Mouse (Mus musculus) limb, embryonic 10.5 days (tissue): ENCODE data around the gene Bcl7c. TPM values are rescaled to one million over a fixed set of nuclear protein-coding genes. Genes with fewer than 3 reads are reported as not detected.
"Not testable (repeated sequence)": the region's sequence is repeated elsewhere in the genome, so short reads cannot be mapped to it uniquely, and the experiment has no call there.

Source experiments
- DNase-seq: peaks from one replicate; pipeline ENCODE4 v3.0.0-alpha.2; 2017; ENCODE audit warnings: low spot score
- H3K27ac ChIP-seq: fragments of 300-500 bp; sonication (generic); 2 replicates; pipeline ENCODE4 v1.5.1; 2016; ENCODE audit warnings: mild to moderate bottlenecking
- H3K27me3 ChIP-seq: fragments of 300-500 bp; sonication (generic); 2 replicates; pipeline ENCODE4 v1.6.1; 2016; ENCODE audit warnings: low read depth, mild to moderate bottlenecking; ENCODE audit not compliant: poor library complexity, severe bottlenecking
- H3K36me3 ChIP-seq: fragments of 300-500 bp; sonication (generic); 2 replicates; pipeline ENCODE4 v1.6.1; 2016; ENCODE audit warnings: mild to moderate bottlenecking, moderate library complexity
- H3K4me1 ChIP-seq: fragments of 300-500 bp; sonication (generic); 2 replicates; pipeline ENCODE4 v1.6.1; 2016
- H3K4me3 ChIP-seq: fragments of 300-500 bp; sonication (generic); 2 replicates; pipeline ENCODE4 v1.5.1; 2016; ENCODE audit warnings: mild to moderate bottlenecking, moderate library complexity
- H3K9me3 ChIP-seq: fragments of 300-500 bp; sonication (generic); replicated peaks from 2 replicates; pipeline ENCODE4 v1.6.1; 2016; ENCODE audit warnings: mild to moderate bottlenecking
- WGBS: fragments of 180-500 bp; shearing (Covaris S2); methylation state at CpG from one replicate; pipeline ENCODE4 v1.1.7; 2016; 5-methylcytosine and 5-hydroxymethylcytosine counted together
- polyA plus RNA-seq: library from polyadenylated mRNA; unstranded; fragments of >200 nt; fragmentation: Nextera tagmentation; extraction: Ambion mirVana; gene quantifications from 2 replicates; pipeline ENCODE4 v1.2.1, GENCODE M21; 2016

Gene Bcl7c
- polyA plus RNA-seq, 1 experiment from 2014 or later, result 77.9 TPM

- WGBS, result under 1% methylated on average over 26 of the region's 26 CpGs
- H3K36me3 ChIP-seq, result peaks cover 23% of the 10 kb centered on the region
- H3K9me3 ChIP-seq, result no peaks in the 10 kb centered on the region
- no peaks in the 10 kb centered on the region for H3K27me3 ChIP-seq
- H3K4me3 ChIP-seq, result peak within 1 kb of the TSS; percentile 95
- H3K27ac ChIP-seq, result peak within 1 kb of the TSS; percentile 97
- H3K4me1 ChIP-seq, result peaks cover 30% of the 10 kb centered on the region
- peak; percentile 78 for DNase-seq
Measured at GRCm38 (mm10) chr7:127744366-127745045, 35.8 kb upstream of the Bcl7c start, which contains the start of gene Fbxl19. Fbxl19 (plus strand) TSS chr7:127744543.

- not testable (repeated sequence) for H3K27me3 ChIP-seq, H3K27ac ChIP-seq, H3K4me3 ChIP-seq, H3K36me3 ChIP-seq, H3K4me1 ChIP-seq, H3K9me3 ChIP-seq, DNase-seq
- 100% methylated on average over 1 of the region's 5 CpGs for WGBS
Measured at GRCm38 (mm10) chr7:127732066-127732465, 23.3 kb upstream of the Bcl7c start, which contains the start of gene Ctf2. Ctf2 (minus strand) TSS chr7:127732166.

GRCm38 (mm10) chr7:127730170-127730569, 21.4 kb upstream of the Bcl7c start:
- Histone ChIP-seq H3K9me3 (no peaks in the 10 kb centered on the region), H3K36me3 (no peaks in the 10 kb centered on the region), H3K27me3 (no peaks in the 10 kb centered on the region), H3K4me3 (no peak overlapping the region), H3K4me1 (no peaks in the 10 kb centered on the region), H3K27ac (no peak overlapping the region)
- DNase-seq, result no peak
- 84% methylated on average over 4 of the region's 4 CpGs for WGBS

- H3K9me3 ChIP-seq, result no peaks in the 10 kb centered on the region
- H3K27ac ChIP-seq, result no peak overlapping the region
- no peak overlapping the region for H3K4me3 ChIP-seq
- DNase-seq, result no peak
- no peaks in the 10 kb centered on the region for H3K27me3 ChIP-seq
- no peaks in the 10 kb centered on the region for H3K4me1 ChIP-seq
- WGBS, result 83% methylated on average over 7 of the region's 7 CpGs
- H3K36me3 ChIP-seq, result no peaks in the 10 kb centered on the region
Measured at GRCm38 (mm10) chr7:127727898-127728297, 19.2 kb upstream of the Bcl7c start.

GRCm38 (mm10) chr7:127725924-127726323, 17.2 kb upstream of the Bcl7c start:
- DNase-seq, result no peak
- no peak overlapping the region for H3K27ac ChIP-seq
- H3K27me3 ChIP-seq, result no peaks in the 10 kb centered on the region
- H3K36me3 ChIP-seq, result no peaks in the 10 kb centered on the region
- 63% methylated on average over 6 of the region's 6 CpGs for WGBS
- no peaks in the 10 kb centered on the region for H3K9me3 ChIP-seq
- H3K4me3 ChIP-seq, result no peak overlapping the region
- H3K4me1 ChIP-seq, result no peaks in the 10 kb centered on the region

- no peak overlapping the region for H3K4me3 ChIP-seq
- DNase-seq, result no peak
- H3K36me3 ChIP-seq, result no peaks in the 10 kb centered on the region
- WGBS, result 47% methylated on average over 2 of the region's 2 CpGs
- H3K9me3 ChIP-seq, result no peaks in the 10 kb centered on the region
- H3K27me3 ChIP-seq, result no peaks in the 10 kb centered on the region
- no peak overlapping the region for H3K27ac ChIP-seq
- H3K4me1 ChIP-seq, result no peaks in the 10 kb centered on the region
Measured at GRCm38 (mm10) chr7:127725490-127725889, 16.8 kb upstream of the Bcl7c start.

GRCm38 (mm10) chr7:127719258-127719657, 10.5 kb upstream of the Bcl7c start:
- no peak for DNase-seq
- Histone ChIP-seq H3K27me3 (no peaks in the 10 kb centered on the region), H3K36me3 (peaks cover 15% of the 10 kb centered on the region), H3K4me3 (no peak overlapping the region), H3K27ac (no peak overlapping the region), H3K9me3 (no peaks in the 10 kb centered on the region), H3K4me1 (peaks cover 12% of the 10 kb centered on the region)
- 93% methylated on average over 6 of the region's 6 CpGs for WGBS

GRCm38 (mm10) chr7:127718339-127718738, 9.6 kb upstream of the Bcl7c start:
- Histone ChIP-seq H3K4me1 (peaks cover 19% of the 10 kb centered on the region), H3K27ac (no peak overlapping the region), H3K36me3 (peaks cover 15% of the 10 kb centered on the region), H3K9me3 (no peaks in the 10 kb centered on the region), H3K4me3 (no peak overlapping the region), H3K27me3 (no peaks in the 10 kb centered on the region)
- no peak for DNase-seq
- WGBS, result 88% methylated on average over 6 of the region's 6 CpGs

GRCm38 (mm10) chr7:127716992-127717391, 8.3 kb upstream of the Bcl7c start:
- Histone ChIP-seq H3K4me1 (peaks cover 33% of the 10 kb centered on the region), H3K27ac (peak overlapping the region; percentile 78)

GRCm38 (mm10) chr7:127714816-127715215, 6.1 kb upstream of the Bcl7c start:
- H3K9me3 ChIP-seq, result no peaks in the 10 kb centered on the region
- peaks cover 43% of the 10 kb centered on the region for H3K4me1 ChIP-seq
- H3K36me3 ChIP-seq, result peaks cover 15% of the 10 kb centered on the region
- no peak for DNase-seq
- H3K27ac ChIP-seq, result no peak overlapping the region
- WGBS, result 89% methylated on average over 4 of the region's 4 CpGs
- no peak overlapping the region for H3K4me3 ChIP-seq
- no peaks in the 10 kb centered on the region for H3K27me3 ChIP-seq

More at GRCm38 (mm10) chr7:127716992-127717391, 8.3 kb upstream of the Bcl7c start:
- DNase-seq, result peak; percentile 87
- Histone ChIP-seq H3K36me3 (peaks cover 15% of the 10 kb centered on the region), H3K4me3 (peak overlapping the region; percentile 51), H3K9me3 (no peaks in the 10 kb centered on the region), H3K27me3 (no peaks in the 10 kb centered on the region)
- 1% methylated on average over 41 of the region's 41 CpGs for WGBS

- Histone ChIP-seq H3K9me3 (no peaks in the 10 kb centered on the region), H3K27me3 (no peaks in the 10 kb centered on the region), H3K4me3 (peak within 1 kb of the TSS; percentile 56), H3K4me1 (peaks cover 55% of the 10 kb centered on the region), H3K27ac (peak within 1 kb of the TSS; percentile 91), H3K36me3 (peaks cover 11% of the 10 kb centered on the region; the same call in 1 of the 2 replicates)
- WGBS, result under 1% methylated on average over 28 of the region's 28 CpGs
- DNase-seq, result peak; percentile 90
Measured at GRCm38 (mm10) chr7:127712461-127713385, 4.0 kb upstream of the Bcl7c start, which contains the start of gene Ctf1. Ctf1 (plus strand) TSS chr7:127712736.

GRCm38 (mm10) chr7:127711456-127711855, 2.7 kb upstream of the Bcl7c start:
- peaks cover 56% of the 10 kb centered on the region for H3K4me1 ChIP-seq
- H3K27ac ChIP-seq, result peak overlapping the region; percentile 91

GRCm38 (mm10) chr7:127711031-127711430, 2.3 kb upstream of the Bcl7c start:
- WGBS, result 88% methylated on average over 3 of the region's 3 CpGs
- Histone ChIP-seq H3K27ac (peak overlapping the region; percentile 91; the same call in 1 of the 2 replicates), H3K36me3 (peaks cover 23% of the 10 kb centered on the region), H3K27me3 (no peaks in the 10 kb centered on the region), H3K4me1 (peaks cover 61% of the 10 kb centered on the region), H3K9me3 (no peaks in the 10 kb centered on the region), H3K4me3 (no peak overlapping the region)
- DNase-seq, result no peak

More at GRCm38 (mm10) chr7:127711456-127711855, 2.7 kb upstream of the Bcl7c start:
- H3K36me3 ChIP-seq, result peaks cover 19% of the 10 kb centered on the region
- H3K4me3 ChIP-seq, result peak overlapping the region; percentile 56
- H3K27me3 ChIP-seq, result no peaks in the 10 kb centered on the region
- H3K9me3 ChIP-seq, result no peaks in the 10 kb centered on the region
- DNase-seq, result no peak
- 69% methylated on average over 3 of the region's 3 CpGs for WGBS
